Mouse (Mus musculus): ENCODE measurements around the gene Aldh3b3.

DNA sequence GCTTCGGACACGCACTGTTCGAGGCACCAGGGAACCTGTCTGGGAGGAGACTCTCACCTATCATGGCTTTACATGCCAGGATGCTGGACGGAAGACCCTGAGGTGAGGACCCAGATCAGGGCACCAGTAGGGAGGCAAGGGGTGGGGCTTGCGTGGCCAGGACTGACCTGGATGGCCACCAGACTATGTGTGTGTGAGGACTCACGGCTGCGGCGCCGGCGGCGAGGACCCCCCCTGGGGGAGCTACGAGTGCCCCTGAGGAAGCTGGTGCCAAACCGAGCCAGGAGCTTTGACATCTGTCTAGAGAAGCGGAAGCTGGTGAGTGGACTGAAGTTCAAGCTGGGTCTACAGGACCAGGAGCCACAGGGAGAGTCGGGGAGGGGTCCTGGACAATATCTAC, 45.9 kb downstream of the Aldh3b3 start:
- TF ChIP-seq POLR2A (IDR thresholded peaks at IDR 0.05; ENCODE audit: low read depth, low read length) (no peak), CTCF (IDR thresholded peaks at IDR 0.05; ENCODE audit: extremely low read depth, insufficient read depth, insufficient read length, insufficient replicate concordance) (no peak)
